Mouse (Mus musculus) forelimb bud, embryonic 11.5 days (tissue): ENCODE data around the gene Kctd8.
"Not testable (repeated sequence)": the region's sequence is repeated elsewhere in the genome, so short reads cannot be mapped to it uniquely, and the experiment has no call there.

ENCODE experiments used
- DNase-seq: peaks from one replicate; pipeline ENCODE4 v3.0.0-alpha.2; 2012; ENCODE audit warnings: low read depth, low spot score

The Kctd8 gene

DNA sequence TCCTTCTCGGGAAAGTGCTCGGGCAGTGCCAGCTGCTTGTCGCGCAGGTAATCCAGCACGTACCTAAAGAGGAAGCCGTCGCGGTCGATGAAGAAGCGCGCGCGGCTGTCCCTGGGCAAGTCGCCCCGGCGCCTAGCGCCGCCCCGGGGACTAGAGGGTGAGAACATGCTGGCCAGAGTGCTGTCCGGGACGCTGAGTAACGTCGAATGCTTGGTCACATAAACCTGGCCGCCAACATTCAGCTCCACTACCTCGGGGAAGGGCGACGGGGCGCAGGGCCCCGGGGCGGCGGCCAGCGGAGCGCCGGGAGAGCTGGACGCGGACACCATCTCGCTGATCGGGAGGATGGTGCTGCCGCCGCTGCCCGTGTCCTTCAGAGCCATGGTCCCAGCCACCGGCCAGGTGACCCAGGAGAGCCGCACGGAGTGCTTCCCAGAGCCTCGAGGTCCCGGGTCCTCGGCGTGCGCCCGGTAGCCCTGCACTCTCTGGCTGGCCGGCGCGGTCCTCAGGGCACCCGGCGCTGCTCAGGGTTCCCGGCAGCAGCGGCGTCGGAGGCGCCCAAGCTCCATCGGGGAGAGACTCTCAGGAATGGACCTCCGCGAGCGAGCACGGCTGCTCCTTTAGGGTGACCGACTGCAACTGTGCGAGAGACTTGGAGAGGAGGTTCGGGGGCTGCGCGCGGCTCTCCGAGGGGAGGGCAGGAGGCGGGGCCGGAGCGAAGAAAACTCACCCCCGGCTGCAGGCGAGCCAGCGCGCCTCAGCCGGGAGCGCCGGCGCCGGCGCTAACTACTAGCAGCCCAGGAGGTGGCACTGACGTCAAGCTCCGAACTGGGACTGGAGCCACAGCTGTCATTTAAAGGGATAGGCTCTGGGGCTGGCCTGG lies at the start of gene Kctd8:
Kctd8 (minus strand) TSS at position 761 of the 883 bp plus-strand sequence.
- peak; percentile 80 for DNase-seq

DNA sequence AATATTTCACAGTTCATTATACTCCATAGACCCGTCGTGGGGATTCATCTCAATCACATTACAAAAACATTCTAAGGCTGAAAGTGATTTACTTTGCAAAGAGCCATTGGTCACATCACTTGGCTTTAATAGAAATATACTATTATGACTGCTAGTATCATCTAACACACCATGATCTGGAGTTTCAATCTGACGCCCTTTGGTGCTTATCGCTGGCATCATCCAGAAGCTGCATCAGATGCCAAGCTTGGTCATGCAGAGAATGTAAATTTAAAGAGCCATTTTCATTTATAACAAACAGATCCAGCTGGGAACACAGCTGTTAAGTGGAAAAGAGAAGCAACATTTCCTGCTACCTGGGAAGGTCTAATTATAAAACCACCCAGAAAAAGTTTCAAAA lies 37.6 kb upstream of the Kctd8 start:
- no peak for DNase-seq

DNA sequence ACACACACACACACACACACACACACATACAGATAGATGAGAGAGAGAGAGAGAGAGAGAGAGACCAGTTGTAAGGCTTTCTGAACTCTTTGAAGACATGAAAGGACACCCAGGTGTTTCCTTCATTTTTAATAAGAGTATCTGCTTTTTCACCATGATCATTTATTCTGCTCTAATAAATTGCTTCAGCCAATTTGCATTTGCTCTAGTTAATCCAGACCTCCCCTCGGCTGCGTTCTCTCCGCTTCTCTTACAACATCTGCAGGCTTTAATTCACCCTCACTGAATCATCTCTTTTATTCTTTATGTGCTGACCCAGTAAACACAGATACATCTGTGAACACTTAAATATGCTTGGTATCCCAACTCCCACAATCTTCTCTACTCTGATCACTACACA lies 9.1 kb upstream of the Kctd8 start:
- no peak for DNase-seq

DNA sequence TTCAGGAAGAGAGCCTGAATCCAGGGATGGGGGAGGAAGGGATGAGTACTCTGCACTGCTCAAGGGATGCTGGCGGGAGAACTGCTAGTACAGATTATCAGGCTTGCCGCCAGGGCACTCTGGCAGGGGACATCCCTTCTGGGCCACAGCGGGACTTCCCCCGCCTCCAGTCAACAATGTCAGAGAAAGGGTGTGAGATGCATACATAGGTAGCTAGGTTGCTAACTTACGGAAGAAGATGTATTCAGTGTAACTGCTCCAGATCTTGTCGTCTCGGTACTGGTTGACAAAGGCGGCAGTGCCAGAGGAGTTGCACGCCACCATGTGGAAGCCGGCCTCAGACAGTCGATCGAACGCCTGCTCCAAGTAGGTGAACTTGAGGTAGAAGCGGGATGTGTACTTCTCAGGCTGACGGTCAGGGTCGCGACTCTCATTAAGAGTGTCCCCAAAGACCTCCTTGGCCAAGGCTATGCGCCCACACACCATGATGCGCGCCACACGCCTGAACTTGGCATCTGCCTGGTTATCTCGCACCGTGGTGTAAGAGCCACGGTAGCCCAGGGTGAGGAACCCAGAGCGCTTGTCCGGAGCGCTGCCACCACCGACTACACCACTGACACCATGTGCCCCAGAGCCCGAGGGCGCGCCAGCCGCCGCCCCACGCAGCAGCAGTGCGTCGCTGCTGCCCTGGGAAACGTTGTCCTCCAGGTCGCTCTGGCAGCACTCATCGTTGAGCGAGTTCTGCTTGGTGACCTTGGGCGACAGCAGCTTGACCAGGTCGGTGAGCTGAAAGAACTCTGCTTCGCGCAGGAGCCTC lies 1.2 kb downstream of the Kctd8 start:
- DNase-seq: peak; percentile 17

DNA sequence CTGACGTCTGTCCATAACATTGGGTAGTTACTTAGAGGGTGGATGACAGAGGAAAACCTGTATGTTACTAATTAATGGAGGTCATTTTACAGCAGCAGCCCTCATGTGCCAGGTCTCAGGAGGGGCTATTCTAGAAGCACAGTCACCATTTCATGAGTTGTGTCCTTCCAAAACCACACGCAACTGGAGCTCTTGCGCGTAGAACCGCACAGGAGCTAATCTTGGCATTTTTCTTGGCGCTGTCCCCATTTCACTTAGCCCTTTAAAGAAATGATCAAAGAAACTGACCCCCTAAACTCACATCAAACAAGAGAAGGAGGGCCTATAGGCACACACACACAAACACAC lies 1.9 kb downstream of the Kctd8 start:
- DNase-seq: no peak

DNA sequence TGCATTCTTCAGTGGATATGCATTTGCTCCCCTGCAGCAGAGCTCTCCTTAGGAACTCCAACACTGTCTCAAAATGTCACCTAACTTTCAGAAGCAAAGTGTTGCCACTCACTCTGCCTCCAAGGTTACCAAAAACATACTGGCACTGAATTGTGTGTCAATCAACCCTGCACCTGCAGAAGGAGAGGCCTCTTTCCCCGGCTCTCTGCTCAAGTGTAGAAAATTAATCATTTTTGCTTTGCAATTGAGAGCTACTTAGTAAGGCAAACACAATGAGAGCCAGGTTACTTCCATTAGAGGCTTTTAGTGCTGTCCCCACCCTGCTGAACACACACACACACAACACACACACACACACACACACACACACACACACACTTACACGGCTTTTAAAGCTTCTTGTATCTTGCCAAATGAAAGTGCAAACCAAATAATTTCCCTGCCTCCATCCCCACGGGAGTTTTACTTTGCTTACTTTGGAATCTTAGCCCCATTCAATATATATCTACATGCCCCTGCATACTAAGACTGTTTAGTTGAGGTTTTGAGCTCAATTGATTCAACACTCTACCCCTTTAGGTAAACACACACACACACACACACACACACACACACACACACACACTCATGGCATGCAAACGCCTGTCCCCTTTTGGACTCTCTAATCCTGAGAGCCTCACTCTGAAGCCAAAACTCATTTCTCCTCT lies 2.4 kb downstream of the Kctd8 start:
- DNase-seq: no peak

DNA sequence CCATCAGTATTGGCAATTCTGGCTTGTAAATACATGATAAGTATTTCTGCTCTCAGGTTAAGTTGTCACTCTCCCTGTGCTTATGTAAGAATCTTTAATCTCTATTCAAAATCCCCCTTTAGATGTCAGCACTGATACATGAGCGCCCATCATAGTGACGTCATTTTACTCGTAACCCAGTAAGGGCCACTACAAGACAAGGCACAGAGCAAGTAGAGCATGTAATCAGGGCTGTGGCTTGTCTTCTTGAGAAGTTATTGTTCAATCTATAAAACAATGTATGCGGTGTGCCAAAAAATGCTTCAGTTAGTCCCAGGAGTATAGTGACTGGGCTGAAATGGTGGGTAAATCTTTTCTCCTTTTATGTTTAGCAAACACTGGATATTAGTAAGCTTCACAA lies 13.9 kb downstream of the Kctd8 start:
- DNase-seq: no peak

DNA sequence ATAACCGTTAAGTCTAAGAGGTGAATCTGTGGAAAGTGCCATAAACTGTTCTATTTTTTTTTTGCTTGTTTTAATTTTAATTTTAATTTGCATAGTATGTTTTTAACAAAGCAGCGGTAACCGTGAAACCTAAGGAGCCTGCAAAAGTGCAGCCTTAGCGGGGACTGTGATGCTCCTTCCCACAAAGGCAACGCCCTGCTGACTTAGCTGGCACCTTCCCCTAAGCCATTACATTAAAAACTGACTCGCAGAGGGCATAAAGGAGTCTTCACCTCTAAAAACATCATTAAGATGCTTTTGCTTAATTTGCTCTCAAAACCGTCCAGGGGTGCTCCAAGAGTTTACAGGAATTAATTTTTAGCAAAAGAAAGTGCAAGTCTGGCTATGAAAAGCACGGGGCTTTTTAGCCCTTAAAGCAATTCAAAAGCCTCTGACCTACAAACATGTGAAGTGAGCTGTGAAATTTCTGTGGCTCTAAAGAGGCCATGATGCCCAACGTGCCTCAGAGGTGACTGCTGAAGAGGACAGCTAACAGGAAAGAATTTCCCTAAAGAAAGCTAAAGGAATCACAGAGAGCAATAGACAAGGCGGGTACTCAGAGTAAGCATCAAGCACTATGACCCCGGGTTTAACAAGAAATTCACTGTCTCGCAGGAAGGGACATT lies 16.8 kb downstream of the Kctd8 start:
- DNase-seq: no peak

DNA sequence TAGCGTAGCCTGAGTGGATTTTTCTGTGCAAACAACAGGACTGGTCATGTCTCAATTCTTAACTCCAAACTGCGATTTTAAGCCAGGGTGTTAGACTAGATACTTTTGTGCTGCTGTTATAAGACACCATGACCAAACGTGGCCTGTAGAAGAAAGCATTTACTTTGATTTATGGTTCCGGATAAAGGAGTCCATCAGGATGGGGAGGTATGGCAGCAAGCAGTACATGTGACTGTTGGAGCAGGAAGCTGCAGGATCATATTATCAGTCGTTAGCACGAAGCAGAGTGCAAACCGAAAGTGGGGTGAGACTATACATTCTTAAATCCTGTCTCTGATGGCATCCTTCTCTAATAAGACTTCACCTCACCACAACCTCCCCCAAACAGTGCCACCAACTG lies 28.9 kb downstream of the Kctd8 start:
- no peak for DNase-seq

DNA sequence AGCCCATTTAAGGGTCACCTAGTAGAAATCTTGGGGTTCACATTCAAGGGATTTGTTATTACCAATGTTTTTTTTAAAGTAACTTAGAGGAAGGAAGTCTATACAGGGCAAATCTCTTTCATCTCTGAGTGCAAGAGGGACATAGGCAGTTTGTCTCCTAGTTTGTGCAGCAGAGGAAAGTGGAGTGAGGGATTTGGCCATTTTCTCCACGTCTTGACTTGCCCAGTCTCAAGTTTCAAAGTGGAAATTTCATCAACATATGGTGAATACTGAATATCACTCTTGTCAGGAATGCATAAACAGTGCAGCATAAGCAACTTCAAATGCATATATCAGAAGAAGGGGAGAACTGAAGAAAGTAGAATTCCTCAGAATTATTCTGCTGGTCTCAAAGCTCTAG lies 39.8 kb downstream of the Kctd8 start:
- no peak for DNase-seq

DNA sequence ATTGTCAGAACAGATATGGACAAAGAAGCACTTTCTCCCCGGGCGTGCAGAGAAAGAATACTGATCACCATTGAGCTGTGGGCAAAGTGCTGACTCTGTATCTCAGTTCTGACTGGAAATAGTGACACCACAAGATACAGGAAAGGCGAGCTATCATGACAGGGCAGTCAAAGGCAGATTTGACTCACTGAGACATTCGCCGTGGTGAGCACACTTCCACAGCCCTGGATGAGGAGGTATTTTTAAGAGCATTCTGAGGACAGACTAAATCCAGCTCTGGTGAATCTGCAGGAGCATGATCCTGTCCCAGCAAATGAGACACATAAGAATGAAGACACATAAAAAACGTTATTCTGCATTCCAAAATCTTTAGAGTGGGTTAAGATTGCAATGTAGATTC lies 49.1 kb downstream of the Kctd8 start:
- DNase-seq: no peak

DNA sequence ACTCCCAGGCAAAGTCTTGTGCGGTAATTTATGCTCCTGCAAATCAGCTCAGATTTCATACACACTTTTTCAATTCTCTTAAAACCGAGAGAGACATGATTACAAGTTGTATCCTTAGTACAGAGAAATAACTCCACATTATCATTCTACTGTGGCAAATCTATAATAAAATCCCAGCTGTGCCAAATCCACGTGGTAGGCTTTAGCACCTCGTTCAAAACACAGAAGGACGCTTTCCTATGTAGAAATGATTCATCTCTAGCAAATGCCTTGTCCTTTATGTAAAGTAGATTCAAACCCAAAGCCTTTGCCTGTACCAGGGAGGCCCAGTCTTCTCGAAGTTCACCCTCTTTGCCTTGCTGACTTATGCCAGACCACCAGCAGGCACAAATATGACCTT lies 57.1 kb downstream of the Kctd8 start:
- DNase-seq: no peak

DNA sequence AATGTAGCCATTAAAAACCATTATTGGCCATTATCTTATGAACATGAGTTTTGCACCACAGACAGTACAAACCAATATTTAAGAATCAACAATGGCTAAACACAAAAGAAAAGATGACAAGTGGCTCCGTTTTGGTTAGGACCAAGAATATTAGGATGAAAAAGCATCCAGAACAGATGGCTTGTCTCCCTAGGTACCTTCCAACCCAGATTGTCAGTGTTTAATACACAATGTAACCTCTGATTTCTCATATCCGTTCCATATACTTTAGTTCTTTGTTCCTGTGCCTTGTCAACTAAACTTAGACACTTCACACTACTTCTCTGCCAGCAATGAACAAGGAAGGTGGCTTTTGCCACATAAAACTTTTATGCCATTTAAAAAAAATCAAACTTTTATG lies 89.1 kb downstream of the Kctd8 start:
- DNase-seq: no peak

DNA sequence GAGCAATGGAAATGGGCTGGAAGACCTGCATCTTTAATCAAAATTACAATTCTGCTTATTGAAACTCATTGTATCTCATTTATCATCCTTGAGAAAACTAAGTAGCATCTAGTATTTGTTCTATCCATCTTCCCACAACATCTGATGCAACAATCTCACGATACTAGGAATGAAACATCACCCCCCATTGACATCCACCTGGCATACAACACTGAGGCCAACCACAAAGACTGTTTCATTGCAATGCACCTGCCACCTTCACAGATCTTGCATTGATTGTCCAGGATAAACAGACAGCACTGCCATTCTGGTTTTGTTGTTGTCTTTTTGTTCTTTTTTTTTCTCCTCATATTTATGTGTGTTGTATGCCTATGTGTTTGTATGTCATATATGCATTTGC lies 99.5 kb downstream of the Kctd8 start:
- DNase-seq: no peak

DNA sequence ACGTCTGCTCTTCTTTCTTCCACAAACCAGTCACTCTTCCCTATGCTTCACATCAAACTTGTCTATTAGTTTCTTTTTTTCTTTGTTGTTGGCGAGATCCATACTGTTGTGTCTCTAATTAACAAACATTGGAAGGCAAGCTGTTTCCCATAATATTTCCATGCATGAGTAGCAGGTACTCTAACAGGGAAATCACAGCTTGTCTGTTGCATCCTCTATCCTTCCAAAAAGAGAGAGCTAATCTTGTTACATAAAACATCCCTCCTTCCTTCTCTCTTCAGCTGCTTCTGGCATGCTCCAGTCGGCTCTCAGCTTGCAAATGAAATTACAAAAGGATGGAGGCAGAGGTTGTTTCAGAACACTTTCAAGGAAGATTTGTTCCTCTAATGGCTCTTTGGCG lies 107.9 kb downstream of the Kctd8 start:
- no peak for DNase-seq

DNA sequence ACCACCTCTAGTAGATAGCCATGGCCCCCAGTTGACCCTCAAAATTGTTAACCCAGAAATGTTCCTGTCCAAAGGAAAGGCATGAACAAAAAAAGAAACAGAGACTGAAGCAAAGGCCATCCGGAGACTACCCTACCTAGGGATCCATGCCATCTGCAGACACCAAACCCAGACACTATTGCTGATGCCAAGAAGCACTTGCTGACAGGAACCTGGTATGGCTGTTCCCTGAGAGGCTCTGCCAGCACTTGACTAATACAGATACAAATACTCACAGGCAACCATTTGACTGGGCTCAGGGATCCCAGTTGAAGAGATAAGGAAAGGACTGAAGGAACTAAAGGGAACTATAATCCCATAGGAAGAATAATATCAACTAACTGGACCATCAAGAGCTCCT lies 109.8 kb downstream of the Kctd8 start:
- not testable (repeated sequence) for DNase-seq

DNA sequence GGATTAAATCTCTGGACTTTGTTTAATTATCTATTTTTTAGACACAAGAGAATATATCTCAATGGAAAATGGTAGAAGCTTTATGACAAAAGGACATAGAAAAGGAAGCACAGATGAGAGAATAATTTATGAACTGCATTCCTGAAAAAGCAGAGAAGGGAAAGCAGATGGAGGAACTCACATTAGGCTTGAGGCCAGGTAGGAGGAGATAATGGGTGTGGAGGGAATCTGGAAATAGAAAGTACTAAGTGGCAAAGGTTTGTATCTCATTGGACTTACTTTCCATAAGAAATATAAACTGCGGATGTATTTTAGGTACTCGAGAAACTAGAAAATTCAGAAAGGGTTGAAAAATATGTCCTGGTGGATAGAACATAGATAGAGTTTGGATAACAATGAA lies 114.3 kb downstream of the Kctd8 start:
- no peak for DNase-seq

DNA sequence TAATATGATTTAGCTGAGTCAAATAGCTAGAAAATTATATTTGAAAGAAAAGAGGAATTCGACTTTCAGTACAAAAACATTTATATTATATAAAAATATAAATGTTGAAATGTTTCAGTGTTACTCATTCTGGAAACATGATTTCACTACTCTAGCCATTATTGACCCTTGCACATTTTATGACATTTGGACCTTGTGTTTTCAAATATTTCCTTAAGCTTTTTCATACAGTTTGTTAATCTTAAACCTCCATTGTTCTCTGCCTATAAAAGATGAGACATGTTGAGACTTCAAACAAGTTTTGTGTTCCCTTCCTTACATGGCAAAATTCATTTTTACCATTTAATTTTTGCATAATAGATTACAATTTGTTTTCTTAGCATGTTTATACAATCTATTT lies 118.9 kb downstream of the Kctd8 start:
- DNase-seq: no peak

DNA sequence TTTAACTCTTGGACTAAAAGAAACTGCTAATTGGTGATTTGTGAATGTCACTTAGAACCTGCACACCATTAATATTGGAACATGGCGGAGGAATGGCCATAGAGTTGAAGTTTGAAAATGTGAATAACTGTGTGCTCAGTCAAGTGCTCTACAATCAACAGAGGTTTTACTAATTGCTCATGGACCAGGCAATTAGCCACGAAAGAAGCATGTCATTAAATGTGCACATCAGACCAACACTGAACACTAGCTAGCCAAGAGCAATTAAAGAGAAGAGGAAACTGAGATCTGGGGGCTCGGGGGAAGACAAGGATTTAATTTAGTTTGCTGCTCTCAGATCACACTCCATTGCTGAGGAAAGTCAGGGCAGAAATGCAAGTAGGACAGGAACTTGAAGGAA lies 126.3 kb downstream of the Kctd8 start:
- no peak for DNase-seq

DNA sequence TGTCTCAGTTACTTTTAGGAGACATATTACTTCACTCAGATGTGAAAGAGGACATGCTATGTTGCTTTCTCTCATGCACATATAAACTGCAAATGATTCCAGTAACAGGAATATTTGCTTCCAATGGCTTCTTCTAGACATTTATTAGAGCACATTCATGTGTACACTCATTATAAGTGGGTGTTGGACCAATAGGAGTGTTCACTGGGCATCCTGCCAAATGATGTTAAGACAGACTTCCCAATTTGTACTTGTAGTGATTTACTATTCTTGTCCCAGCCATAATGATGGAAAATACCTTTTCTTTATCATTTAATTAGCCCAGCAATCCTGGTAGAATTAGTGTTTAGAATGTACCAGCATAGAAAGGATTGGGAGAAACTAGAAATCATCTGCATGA lies 132.1 kb downstream of the Kctd8 start:
- DNase-seq: no peak

DNA sequence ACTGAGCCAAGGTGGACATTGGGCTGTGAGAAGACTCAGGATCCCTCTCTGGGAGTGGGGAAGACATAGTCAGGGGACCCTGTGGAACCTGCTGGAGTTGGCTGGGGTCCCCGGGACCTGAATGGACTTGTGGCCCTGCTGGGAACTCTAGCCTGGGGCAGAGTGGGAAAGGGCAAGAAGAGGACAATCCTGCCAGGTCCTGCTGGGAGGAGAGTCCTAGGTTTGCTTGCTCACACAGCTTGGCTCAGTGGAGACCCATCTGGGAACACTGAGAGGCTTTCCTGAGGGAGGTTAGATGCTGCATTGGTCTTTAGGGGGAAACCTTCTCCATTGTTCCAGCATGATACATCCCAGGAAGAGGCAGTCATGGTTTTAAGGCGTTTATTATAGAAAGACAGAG lies 133.8 kb downstream of the Kctd8 start:
- no peak for DNase-seq
